Mouse (Mus musculus) mouse trophoblast stem cell (cell line): ENCODE measurements at regions not wholly inside any gene's neighbourhood (a gene's known extent, or its start where the extent isn't known, plus 50 kb on each side); places are given as distances from the start of the nearest gene placed in this dataset.
"Not testable (repeated sequence)": the region's sequence is repeated elsewhere in the genome, so short reads cannot be mapped to it uniquely, and the experiment has no call there.

Source experiments
- in situ Hi-C, 2 experiments: fragments of 300-500 bp; cut with MseI, MboI; formaldehyde crosslinking; loops; 2 replicates in 1 of 2; 3 replicates in 1 of 2; pipeline ENCODE4 v1.15.1; 2025

GRCm38 (mm10) chr10:23733679-23734078, 53.4 kb downstream of the Rps12 start:
- in situ Hi-C loops: no loop called here

DNA sequence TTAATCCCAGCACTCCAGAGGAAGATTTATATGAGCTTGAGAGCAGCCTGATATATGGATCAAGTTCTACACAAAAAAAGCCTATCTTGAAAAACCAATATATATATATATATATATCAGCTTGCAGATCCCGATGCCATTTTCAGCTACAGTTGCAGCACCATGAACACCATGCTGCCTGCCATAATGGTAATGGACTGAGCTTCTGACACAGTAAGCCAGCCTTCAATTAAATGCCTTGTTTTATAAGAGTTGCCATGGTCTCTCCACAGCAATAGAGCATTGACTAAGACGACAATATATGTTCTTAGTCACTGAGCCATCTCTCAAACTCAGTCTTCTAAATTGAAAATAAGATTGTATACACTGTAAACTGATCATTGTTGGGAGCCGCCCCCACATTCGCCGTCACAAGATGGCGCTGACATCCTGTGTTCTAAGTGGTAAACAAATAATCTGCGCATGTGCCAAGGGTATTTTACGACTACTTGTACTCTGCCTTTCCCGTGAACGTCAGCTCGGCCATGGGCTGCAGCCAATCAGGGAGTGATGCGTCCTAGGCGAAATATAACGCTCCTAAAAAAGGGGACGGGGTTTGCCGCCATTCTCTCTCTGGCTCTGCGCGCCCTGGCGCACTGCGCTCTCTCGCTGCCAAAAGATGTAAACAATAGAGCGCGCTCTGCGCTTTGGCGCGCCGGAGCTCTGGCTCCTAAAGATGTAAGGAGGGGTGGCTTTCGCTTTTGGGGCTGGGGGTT, 60.9 kb downstream of the Rps12 start:
- in situ Hi-C loops: not testable (repeated sequence)

GRCm38 (mm10) chr10:23718124-23718523, 69.0 kb downstream of the Rps12 start:
- in situ Hi-C loops: no loop called here

DNA sequence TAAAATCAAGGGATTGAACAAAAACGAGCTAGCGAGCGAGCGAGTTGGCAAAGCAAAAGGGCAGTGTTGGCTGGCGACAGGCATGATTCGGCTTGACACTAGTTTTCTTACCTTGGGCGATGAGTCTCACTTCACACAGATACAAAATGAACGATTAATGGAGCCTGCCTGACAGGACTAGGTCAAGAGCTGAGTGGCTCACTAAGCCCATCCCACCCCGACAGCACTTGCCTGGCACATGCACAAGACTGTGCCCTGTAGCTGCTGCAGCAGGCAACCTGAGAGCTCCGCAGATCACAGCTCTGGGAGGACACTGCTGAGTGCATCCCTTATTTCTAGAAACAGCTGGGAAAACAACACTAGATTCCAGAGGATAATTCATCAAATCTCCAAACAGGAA, 71.6 kb downstream of the Rps12 start:
- in situ Hi-C loops: no loop called here

DNA sequence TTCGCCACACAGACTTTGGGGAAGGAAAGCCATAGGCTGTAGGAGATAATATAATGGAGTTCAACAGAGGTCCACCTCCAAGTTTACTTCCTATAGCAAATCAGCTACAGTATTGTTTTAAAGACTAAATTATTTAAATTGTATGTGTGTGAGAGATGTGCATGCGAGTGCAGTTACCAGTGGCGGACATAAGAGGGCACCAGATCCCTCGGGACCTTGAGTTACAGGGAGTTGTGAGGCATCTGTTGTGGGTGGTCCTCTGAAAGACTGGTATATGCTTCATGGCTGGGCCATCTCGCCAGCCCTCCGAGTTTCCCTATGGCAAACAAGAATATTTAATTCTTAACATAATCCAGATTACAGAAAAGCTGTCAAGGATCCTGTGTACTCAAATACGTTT, 72.0 kb downstream of the Rps12 start:
- in situ Hi-C loops: no loop called here

DNA sequence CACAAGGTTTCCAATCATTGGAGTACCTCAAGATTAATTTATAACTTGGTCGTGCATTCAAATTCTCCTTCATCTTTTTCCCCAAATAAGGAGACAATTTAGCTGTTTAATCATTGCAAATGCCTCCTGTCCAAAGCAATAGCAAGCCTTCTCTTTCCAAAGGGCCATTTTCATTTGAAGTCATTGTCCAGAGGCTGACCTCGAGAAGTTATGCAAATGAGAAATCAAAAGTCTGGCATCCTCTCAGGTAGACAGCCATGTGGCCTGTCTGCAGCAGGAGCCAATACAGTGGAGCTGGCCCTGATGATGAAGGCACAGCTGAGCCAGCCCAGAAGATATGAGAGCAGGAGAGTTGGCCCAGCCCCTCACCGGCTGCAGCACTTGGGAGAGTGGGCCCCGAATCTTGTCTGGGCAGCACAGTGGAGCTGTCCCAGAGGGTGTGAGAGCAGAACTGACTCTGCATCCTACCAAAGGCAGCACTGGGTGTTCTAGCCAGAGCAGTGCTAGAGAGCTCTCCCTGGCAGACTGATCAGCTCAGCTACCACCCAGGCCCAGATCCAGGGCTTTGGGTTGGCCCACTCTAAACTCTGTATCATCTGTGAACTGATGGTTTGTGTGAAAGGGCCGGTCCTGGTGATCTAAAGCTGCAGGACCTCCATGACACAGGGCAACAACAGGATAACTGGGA, 74.2 kb downstream of the Rps12 start:
- in situ Hi-C loops: no loop called here

DNA sequence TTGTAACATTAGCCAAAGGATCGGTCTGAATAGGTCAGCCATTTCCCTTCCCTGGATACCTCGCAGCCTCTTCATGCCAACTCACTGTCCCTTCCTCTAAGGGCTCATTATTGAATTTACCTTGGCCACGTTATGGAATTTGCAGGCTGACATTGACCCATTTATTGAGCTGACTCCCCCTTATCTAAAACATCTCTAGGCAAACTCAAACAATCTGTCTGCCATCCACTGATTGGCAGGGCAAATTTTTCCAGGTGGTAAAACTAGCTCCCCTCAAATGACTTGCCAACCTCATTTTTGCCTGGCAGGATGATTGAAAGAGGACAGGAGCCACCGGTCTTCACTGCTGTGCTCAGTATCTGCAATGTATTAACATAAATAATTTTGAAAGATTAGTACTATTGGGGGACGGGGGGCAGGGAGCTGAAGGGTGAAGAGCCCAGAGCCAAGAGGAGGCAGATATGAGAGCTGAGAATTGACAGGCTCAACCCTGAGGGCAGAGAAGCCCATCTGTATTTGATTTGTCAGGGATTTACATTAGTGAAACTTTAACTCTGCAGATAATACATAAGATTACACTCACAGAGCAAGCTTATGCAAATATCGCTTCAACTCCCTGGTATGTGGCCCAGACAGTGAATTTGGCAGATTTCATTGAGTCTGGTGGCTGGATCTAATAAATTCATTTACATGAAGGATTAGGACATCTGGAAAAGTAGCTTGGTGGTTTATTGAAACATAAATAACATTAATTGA, 75.5 kb downstream of the Rps12 start:
- in situ Hi-C loops: no loop called here

- in situ Hi-C loops: no loop called here
These were observed 76.1 kb downstream of the Rps12 start for GRCm38 (mm10) chr10:23710999-23711398.

GRCm38 (mm10) chr10:23708261-23708660, 78.8 kb downstream of the Rps12 start:
- in situ Hi-C loops: no loop called here

- in situ Hi-C loops: no loop called here
These were observed 79.9 kb downstream of the Rps12 start for GRCm38 (mm10) chr10:23707141-23707540.

DNA sequence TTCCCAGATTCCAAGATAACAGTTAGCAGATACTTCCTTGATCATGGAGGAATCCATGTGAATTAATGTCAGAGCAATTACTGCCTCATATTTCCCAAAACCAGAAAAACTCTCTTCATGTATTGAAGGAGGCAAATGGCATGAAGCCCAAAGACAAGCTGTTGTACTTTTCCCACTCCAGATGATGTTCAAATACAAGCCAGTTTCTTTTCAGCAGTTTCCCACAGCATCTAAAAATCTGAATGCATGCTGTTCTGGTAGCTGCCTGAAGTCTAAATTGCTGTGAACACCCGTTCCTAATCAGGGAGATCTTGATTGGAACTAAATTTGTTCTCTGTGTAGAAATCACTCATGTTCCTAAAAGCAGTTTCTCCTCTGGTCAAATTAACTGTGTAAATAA, 83.0 kb downstream of the Rps12 start:
- in situ Hi-C loops: no loop called here

- in situ Hi-C loops: no loop called here
These were observed 95.8 kb downstream of the Rps12 start for GRCm38 (mm10) chr10:23691291-23691690.

GRCm38 (mm10) chr10:23686969-23687368, 100.1 kb downstream of the Rps12 start:
- in situ Hi-C loops: no loop called here

- in situ Hi-C loops: no loop called here
These were observed 104.0 kb downstream of the Rps12 start for GRCm38 (mm10) chr10:23683078-23683477.

DNA sequence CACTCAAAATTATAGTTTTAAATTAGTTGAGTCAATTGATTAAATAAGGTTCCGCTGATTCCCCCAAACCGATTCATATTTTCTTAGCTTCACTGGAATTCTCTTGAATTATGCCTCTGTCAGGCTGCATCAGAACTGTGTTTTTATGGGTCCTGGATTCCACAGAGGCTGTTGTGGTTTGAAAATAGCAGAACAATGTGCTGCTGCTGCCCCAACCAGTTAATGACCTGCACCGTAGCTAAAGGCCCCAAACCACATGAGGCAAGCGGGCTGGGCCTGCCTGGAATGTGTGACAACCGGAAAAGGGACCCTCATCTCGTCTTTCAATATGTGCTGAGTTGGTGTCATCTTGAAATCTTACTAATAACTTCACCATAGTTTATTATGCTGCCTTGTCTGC, 111.2 kb downstream of the Rps12 start:
- in situ Hi-C loops: no loop called here

GRCm38 (mm10) chr10:23674633-23675515, 112.2 kb downstream of the Rps12 start:
- in situ Hi-C loops: no loop called here

GRCm38 (mm10) chr10:23672296-23672695, 114.8 kb downstream of the Rps12 start:
- in situ Hi-C loops: no loop called here

DNA sequence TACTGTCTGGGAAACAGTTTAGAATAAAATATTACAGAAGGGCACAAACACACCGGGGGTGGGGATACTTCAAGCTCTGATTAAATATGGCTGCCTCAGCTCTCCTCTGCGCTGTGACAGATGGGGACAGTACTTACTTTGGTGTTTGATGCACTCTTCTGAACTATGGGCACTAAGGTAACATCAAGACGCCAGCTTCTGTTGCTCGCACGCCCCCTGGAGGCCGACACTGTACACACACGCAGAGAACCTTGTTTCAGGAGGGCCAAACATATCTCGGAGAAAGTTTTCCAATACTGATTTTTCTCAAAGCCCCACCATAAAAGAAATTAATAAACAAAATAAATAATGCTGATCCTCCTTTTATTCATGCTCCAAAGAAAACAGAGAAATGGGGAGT, 115.6 kb downstream of the Rps12 start:
- in situ Hi-C loops: no loop called here

DNA sequence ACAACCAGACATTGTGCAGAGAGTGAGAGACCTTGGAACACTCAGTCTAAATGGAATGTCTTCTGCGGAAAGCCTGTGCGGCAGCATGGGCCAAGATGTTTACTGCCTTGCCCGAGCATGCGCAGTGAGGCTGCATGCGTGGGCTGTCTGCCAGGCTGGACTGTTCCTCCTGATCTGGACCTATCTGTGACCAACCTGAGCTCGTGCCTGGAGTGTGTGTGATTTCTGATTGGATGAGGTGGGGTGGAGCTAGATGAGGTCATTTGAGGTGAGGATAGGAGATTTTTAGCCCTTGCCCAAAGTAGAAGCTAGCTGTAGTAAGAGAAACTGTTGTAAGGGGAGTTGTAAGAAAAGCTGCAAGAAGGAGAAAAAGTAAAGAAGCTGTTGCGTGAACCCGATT, 121.2 kb downstream of the Rps12 start:
- in situ Hi-C loops: not testable (repeated sequence)

- in situ Hi-C loops: no loop called here
These were observed 160.9 kb downstream of the Rps12 start for GRCm38 (mm10) chr10:23626201-23626600.

DNA sequence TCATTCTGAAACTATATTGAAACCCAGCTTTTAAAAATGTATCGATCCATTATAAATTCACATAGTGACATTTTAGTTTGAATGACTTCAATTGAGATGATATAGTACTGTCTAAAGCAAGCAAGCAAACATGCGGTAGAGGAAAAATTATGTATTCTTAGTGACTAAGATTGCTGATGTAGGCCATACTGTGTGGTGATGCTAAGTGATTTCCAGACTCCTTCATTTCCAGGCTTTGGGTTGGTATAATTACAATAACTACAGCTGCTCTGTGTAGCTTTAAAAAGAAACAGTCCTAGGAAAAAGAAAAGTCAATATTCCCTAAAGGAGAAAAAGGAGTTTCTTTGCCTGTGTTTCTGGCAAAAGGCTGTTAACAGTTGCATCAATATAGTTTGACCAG, 175.0 kb downstream of the Rps12 start:
- in situ Hi-C loops: loop anchor here (5.0 to 25.0 kb wide), 2 partner anchors 495 to 500 kb away; no protein-coding TSS in a partner anchor
